Mouse (Mus musculus) lung, postnatal 0 days (tissue): ENCODE results near the gene Prg4.

ENCODE experiments used
- CTCF ChIP-seq: IDR thresholded peaks from 2 replicates; pipeline ENCODE4 v1.5.1; 2016; ENCODE audit warnings: antibody characterized with exemption, mild to moderate bottlenecking
- EP300 ChIP-seq: IDR thresholded peaks from 2 replicates; pipeline ENCODE4 v1.6.1; 2016; ENCODE audit warnings: antibody characterized with exemption, mild to moderate bottlenecking, control low read depth

DNA sequence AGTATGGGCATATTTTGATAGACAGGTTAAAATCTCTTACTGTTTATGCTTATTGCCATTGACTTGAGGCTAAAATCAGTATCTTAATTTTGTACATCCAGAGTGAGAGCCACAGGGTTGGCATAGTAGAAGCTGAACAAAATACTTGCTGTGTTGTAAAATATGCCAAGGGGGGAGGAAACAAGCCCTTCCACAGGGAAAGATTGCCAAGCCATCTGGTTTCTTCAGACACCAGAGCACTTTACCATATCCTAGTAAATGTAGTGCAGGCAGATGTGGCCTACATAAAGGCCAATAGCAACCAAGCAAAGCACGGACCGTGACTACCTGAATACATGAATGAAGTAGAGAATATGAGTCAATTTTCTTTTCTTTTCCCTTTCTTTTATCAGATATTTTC lies 23.2 kb upstream of the Prg4 start:
- TF ChIP-seq CTCF (no peak), EP300 (no peak)
